Mouse (Mus musculus): ENCODE data around the gene Cops4.

Gene Cops4

GRCm38 (mm10) chr5:100518049-100519026 is at the start of gene Cops4:
Gene Cops4 (plus strand): TSS chr5:100518309.
- DNase-seq, result peak; percentile 99

DNA sequence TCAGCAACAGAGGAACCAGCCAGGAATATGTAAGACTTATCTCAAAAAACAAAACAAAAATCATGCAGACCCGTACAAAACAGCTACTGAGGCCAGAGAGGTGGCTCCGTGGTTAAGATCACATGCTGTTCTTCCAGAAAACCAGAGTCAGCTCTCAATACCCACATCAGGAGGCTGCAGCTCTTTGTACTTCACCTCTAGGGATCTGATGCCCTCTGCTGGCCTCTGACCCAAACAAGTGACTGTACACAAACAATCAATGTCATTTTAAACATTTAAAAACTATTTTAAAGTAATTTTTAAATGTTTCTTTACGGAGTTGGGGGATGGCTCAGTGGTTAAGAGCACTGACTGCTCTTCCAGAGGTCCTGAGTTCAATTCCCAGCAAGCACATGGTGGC is 41.8 kb upstream of the Cops4 start:
- DNase-seq, result no peak

- DNase-seq, result no peak
Observed at GRCm38 (mm10) chr5:100477604-100478003, 40.5 kb upstream of the Cops4 start.

GRCm38 (mm10) chr5:100483569-100483968 is 34.5 kb upstream of the Cops4 start:
- no peak for DNase-seq

GRCm38 (mm10) chr5:100487120-100487519 is 31.0 kb upstream of the Cops4 start:
- DNase-seq, result no peak

DNA sequence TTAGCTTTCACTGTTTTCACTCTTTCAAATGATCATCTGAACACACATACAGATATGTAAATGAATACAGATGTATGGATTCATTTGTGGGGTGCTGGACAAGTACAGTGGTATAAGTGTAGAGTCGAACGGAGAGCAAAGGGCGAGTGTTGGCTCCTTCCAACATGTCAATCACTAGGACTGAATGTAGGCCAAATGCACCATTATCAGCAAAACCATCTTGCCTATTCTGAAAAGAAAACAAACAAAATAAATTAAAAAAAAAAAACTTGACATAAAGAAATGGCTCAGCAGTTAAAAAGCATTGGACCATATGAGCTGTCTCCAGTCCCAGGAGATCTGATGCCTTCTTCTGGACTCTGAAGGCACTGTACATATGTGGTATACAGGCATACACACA is 29.9 kb upstream of the Cops4 start:
- DNase-seq, result no peak

GRCm38 (mm10) chr5:100489340-100489739 is 28.8 kb upstream of the Cops4 start:
- no peak for DNase-seq

- DNase-seq, result no peak
Observed at GRCm38 (mm10) chr5:100491704-100492103, 26.4 kb upstream of the Cops4 start.

GRCm38 (mm10) chr5:100498436-100499180 is 19.5 kb upstream of the Cops4 start:
- DNase-seq, result peak; percentile 70

GRCm38 (mm10) chr5:100499243-100499642 is 18.9 kb upstream of the Cops4 start:
- DNase-seq, result no peak

DNA sequence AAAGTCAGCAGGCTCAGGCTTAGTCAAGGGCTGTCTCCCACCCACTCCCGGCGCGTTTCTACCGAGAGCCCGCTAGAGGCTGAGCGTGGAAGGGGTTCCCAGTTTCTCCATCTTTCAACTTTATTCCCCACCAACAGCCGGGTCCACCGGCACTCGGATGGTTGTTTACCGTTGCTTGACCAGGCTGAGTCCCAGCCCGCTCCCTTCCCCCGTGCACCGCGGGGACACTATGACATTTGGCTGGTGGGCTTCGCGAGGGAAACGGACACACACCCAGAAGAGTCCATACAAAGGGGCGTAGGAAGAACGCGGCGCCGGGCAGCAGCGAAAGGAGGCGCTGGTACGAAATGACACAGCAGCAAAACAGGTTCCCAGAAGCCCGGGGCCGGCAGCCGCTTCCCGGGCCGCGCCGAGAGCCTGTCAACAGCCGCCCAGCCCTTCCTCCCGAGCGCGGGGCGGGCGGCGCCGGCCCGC is 18.2 kb upstream of the Cops4 start:
- DNase-seq, result peak; percentile 44

DNA sequence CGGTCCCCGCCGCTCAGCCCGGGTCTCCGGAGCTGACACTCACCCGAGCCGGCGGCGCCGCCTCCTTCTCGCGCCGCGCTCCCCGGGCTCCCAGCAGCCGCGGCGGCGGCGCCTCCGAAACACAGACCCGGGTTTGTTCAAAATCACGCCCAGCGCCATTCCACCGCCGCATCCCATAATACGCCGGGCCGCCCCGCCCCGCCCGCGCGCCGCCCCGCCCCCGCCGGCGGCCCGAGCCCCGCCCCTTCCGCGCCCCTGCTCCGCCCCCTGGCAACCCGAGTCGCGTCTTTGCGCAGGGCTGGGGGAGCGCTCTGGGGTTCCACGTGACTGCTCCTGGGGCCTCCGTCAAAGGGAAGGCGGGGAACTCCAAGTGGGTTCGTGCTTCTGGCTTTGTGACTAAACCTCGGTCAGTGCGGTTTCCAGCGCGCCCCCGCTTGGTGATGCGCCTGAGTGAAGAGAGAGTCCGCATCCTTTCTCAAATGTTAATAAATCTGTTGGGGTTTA is 17.6 kb upstream of the Cops4 start, which contains the start of gene Lin54:
Gene Lin54, minus strand, starts transcription at position 182 of the 504 bp plus-strand sequence.
- DNase-seq, result peak; percentile 92

- DNase-seq, result peak; percentile 28
Observed at GRCm38 (mm10) chr5:100501267-100501666, 16.8 kb upstream of the Cops4 start.

GRCm38 (mm10) chr5:100509247-100509646 is 8.9 kb upstream of the Cops4 start:
- no peak for DNase-seq

DNA sequence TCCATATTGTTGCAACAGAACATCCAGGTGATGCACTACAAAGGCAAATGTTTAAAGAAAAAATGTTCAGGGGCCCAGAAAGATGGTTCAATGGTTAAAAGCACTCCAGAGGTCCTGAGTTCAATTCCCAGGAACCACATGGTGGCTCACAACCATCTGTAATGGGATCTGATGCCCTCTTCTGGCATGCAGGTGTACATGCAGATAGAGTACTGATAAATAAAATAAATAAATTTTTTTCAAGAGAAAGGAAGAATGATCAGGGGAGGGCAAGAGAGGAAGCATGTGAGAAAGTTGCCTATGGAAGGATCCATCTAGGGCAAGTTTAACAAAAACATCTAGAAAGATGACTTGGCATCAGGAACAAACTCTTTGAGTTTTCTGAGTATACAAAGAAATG is 5.5 kb upstream of the Cops4 start:
- no peak for DNase-seq

DNA sequence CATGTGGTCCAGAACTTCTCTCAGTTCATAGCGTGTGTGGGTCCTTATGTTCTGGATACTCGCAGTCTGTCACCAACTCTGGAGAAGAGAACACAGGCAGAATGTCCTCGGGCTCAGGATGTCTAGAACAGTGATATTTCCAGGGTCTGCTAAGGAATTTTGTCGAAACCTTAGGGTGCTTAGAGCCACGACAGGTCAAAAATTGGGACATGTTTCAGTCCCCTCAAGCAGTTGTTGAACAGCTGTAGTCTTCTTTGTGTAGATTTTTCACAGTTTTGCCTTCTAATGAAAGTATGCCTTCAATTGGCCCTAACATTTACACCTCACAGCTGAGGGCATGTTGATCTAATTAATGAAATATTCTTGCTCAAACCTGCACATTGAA is 910 bp downstream of the Cops4 start:
- no peak for DNase-seq

GRCm38 (mm10) chr5:100520223-100520622 is 2.1 kb downstream of the Cops4 start:
- no peak for DNase-seq

DNA sequence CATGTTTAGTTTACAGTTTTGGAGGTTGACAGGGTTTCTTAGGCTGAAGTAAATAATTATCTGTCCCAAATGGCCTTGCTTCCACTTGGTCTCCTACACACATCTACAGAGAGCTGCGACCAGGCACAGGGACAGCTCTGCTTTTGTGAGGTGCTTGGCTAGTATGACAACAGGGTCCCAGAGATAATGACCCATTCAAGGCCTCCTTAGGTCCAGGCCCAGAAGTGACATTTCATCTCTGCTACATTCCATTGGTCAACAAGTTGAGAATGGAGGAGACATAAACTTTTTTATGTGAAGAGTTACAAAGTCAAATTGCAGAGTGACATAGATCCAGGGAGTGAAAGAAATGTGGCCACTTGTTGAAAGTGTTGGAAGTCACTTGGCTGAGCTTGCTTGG is 5.2 kb downstream of the Cops4 start:
- DNase-seq, result no peak

- DNase-seq, result no peak
Observed at GRCm38 (mm10) chr5:100524921-100525320, 6.8 kb downstream of the Cops4 start.

GRCm38 (mm10) chr5:100525620-100526019 is 7.5 kb downstream of the Cops4 start:
- DNase-seq, result no peak

DNA sequence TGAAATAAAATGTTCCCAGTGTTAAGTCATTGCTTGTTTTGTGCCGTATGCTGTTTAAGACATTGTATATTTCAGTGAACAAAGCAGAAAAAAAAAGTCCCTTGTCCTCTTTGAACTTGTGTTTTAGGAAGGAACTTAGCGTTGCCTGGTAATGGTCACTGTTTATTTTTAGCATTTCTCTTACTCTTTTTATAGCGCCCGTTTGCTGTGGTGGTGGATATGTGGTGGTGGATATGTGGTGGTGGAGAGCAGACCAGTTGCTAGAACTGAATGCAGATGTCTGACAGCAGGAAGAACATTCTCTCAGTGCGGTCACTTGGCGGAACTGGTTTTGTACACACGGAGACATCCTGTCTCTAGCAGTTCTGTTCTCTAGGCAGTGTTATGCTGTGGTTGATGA is 8.1 kb downstream of the Cops4 start:
- no peak for DNase-seq

- no peak for DNase-seq
Observed at GRCm38 (mm10) chr5:100535826-100536225, 17.7 kb downstream of the Cops4 start.

DNA sequence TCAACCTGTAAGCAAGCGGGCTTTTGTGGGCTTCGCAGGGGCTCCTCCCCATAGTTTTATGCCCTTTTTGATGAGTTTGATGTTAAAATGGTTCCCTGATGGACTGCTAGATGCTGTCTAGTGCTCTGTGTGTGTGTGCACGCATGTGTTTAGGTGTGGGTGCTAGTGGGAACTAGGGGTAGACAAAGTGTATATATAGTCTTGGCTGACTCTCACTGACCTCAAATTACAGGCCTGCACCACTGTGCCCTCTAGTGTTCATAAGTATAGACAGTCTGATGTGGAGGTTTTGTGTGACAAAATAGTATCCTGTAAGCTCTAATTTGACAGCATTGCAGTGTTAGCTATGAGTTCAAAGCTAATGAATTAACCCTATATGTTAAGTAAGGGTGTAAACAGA is 18.5 kb downstream of the Cops4 start:
- DNase-seq, result no peak

Data from cerebellum, adult 9-11 months (tissue).